Mouse (Mus musculus): ENCODE data around the gene Gpc5. TPM values are rescaled to one million over a fixed set of nuclear protein-coding genes. Genes with fewer than 3 reads are reported as not detected.
"Not testable (repeated sequence)": the region's sequence is repeated elsewhere in the genome, so short reads cannot be mapped to it uniquely, and the experiment has no call there.

Gpc5 gene
- total RNA-seq (2021) (1 to 10 TPM in 1 of 2 experiments, not detected in 1; 2.5 TPM), polyA plus RNA-seq (2012; rRNA removed) (1.3 and 2.7 TPM in 2 replicates)
- long read RNA-seq = 0 reads

GRCm38 (mm10) chr14:115092081-115092480 lies at the start of gene Gpc5:
Gene Gpc5 (plus strand): TSS chr14:115092215.
- DNase-seq = peak; percentile 96

GRCm38 (mm10) chr14:115042660-115043059 lies 49.4 kb upstream of the Gpc5 start:
- DNase-seq = no peak

GRCm38 (mm10) chr14:115044016-115044415 lies 48.0 kb upstream of the Gpc5 start:
- no peak for DNase-seq

- DNase-seq = no peak
These were observed 46.3 kb upstream of the Gpc5 start for GRCm38 (mm10) chr14:115045712-115046111.

GRCm38 (mm10) chr14:115047316-115047715 lies 44.7 kb upstream of the Gpc5 start:
- DNase-seq = no peak

GRCm38 (mm10) chr14:115047990-115048862 lies 43.8 kb upstream of the Gpc5 start:
- DNase-seq = no peak

GRCm38 (mm10) chr14:115048863-115049566 lies 43.0 kb upstream of the Gpc5 start:
- no peak for DNase-seq

- no peak for DNase-seq
These were observed 42.2 kb upstream of the Gpc5 start for GRCm38 (mm10) chr14:115049831-115050230.

- no peak for DNase-seq
These were observed 40.8 kb upstream of the Gpc5 start for GRCm38 (mm10) chr14:115051106-115051760.

GRCm38 (mm10) chr14:115052371-115052770 lies 39.6 kb upstream of the Gpc5 start:
- DNase-seq = no peak

GRCm38 (mm10) chr14:115054252-115054651 lies 37.8 kb upstream of the Gpc5 start:
- no peak for DNase-seq

- no peak for DNase-seq
These were observed 34.5 kb upstream of the Gpc5 start for GRCm38 (mm10) chr14:115057524-115057923.

GRCm38 (mm10) chr14:115066164-115066563 lies 25.9 kb upstream of the Gpc5 start:
- not testable (repeated sequence) for DNase-seq

- DNase-seq = peak; percentile 15
These were observed 21.5 kb upstream of the Gpc5 start for GRCm38 (mm10) chr14:115070534-115070933.

GRCm38 (mm10) chr14:115077340-115077739 lies 14.7 kb upstream of the Gpc5 start:
- no peak for DNase-seq

GRCm38 (mm10) chr14:115078064-115078463 lies 14.0 kb upstream of the Gpc5 start:
- no peak for DNase-seq

GRCm38 (mm10) chr14:115081728-115082502 lies 10.1 kb upstream of the Gpc5 start:
- no peak for DNase-seq

GRCm38 (mm10) chr14:115090516-115090915 lies 1.5 kb upstream of the Gpc5 start:
- no peak for DNase-seq

- DNase-seq = no peak
These were observed 495 bp downstream of the Gpc5 start for GRCm38 (mm10) chr14:115092510-115092909.

GRCm38 (mm10) chr14:115092952-115093351 lies 937 bp downstream of the Gpc5 start:
- DNase-seq = no peak

- no peak for DNase-seq
These were observed 8.7 kb downstream of the Gpc5 start for GRCm38 (mm10) chr14:115100617-115101299.
